Mouse (Mus musculus) heart, adult 8-10 months (tissue): ENCODE measurements around the gene Ppargc1a. TPM values are rescaled to one million over a fixed set of nuclear protein-coding genes. Genes with fewer than 3 reads are reported as not detected.

Experiments used
- DNase-seq: peaks from one replicate; pipeline ENCODE4 v3.0.0; 2022; ENCODE audit warnings: low spot score
- total RNA-seq, 4 experiments: library from RNA; stranded (reverse); gene quantifications; 2 replicates each; pipeline ENCODE4 v1.2.4; 2022

Gene Ppargc1a
- total RNA-seq, 4 experiments from 2014 or later, result 69.5 to 106 (median 92.6) TPM

DNA sequence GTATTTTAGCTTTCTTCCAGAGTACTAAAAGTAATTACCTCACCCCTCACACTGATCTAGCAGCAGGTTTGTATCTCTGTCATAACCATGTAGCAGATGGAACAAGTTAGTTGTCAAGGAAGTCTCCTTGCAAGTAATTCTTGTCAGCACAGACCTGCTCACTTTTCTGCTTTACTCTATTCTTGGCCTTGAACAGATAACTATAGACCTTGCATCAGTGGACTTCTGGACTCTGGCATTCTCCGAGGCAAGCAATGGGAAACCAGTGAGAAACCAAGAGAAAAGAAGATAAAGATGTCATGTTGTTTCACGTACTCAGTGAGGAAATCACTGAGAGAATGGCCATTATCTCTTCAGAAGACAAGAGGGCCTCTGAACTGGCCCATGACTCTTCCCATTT lies 152.1 kb downstream of the Ppargc1a start:
- DNase-seq, result no peak

DNA sequence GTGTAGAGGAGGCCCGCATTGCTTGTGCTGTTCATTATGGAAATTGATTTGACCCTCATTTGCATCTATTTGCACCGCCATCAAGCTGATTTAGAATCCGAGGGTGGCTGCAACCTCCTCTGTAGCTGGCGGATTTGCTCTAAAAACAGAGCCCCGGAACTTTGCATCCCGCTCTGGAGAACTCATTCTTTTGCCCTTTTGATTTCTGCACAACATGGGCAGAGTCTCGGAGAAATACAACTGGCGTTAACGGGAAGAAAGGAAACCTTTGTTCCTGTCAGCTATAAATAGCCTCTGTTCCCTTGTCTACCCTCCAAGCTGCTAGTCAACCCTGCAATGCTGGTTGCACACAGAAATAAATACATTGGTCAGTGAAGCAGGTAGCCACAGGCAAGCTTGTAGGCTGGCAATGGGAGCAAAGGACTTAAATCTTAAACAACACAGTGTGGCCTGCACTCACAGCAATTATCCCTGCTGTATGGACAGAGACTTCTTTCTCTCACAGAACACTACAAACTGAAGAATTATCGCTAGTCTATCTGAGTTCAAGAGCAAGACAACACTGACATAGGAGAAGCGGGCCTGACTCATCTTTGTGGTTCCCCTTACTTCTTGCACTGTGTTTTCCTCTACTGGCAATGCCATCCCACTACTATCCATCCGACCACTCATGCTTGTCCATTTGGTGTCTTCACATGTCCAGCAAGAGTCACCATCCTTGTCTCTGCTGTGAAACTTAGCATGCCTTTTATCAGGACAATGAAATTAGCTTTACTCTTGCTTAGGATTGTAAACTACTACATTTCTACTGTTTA lies 155.0 kb downstream of the Ppargc1a start:
- DNase-seq, result peak; percentile 16

DNA sequence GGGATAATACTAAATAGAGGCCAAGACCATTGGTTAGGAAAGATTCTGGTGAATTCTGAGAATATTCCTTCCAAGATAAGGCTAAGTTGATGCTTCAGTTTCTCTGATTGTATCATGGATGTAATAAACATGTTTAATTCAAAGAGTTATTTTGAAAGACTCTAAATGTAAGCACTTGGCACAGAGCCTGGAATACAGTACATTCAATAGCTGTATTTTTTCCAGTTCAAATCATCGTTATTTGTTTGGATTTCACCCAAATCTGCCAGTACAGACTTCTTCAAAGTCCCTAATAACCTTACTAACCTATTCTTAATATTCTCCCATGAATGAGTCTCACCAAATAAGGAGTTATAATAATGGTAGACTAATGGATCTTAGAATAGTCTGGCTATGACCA lies 157.5 kb downstream of the Ppargc1a start:
- no peak for DNase-seq

DNA sequence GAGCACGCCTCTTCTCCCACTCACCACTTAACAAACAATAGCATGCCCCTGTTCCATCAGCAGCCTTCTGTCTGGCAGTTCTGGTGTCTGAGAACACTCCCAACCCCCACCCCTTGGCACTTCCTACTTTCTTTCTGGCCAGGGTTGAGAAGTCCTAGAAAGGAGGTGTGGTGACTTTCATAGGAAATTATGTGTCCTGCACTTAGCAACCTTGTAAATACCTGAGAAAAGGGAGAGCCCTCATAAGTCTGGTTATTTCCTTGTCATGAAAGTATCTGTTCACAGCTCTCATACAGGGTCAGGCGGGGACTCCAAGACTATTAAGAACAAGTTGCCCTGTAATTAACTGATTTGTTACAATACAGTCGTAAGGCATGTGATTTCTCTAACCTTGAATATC lies 161.1 kb downstream of the Ppargc1a start:
- DNase-seq, result no peak
